19 mouse cellular contexts compared by ENCODE assay signal in genomic region chr13:44058277-44058676, GRCm38 (mm10).
DNase-seq lines count a peak whose midpoint lies in the region; ATAC-seq and TF ChIP-seq lines count a peak whose summit lies in the region.
"Had no signal": no experiment of that assay in that cellular context is flagged by ENCODE, and none has a peak within 500 bp of the region (broad histone marks: within the 10 kb centered on the region; RNA-seq: fewer than 3 reads in every experiment).

No protein-coding gene starts in this region.

- no peak for ATAC-seq in heart, embryonic 12.5 days (ENCODE audit: insufficient number of reproducible peaks, low FRiP score)
- ATAC-seq in heart, embryonic 16.5 days (replicated peaks; ENCODE audit: extremely low read depth, insufficient read depth, low FRiP score): peak; percentile 46
- ATAC-seq: forebrain, embryonic 13.5 days; forebrain, postnatal 0 days; hindbrain, embryonic 16.5 days; inflammation-experienced regulatory T-cells, adult 6 months; intestine, postnatal 0 days had no signal

- H3K9me3 ChIP-seq in heart, embryonic 12.5 days (replicated peaks): no peaks in the 10 kb centered on the region
- H3K9me3 ChIP-seq in heart, embryonic 16.5 days (replicated peaks; ENCODE audit: control insufficient read depth, low read length): no peaks in the 10 kb centered on the region
- H3K9me3 ChIP-seq: embryonic facial prominence, embryonic 13.5 days; forebrain, embryonic 13.5 days; hindbrain, embryonic 12.5 days had no signal

- no peak for TF ChIP-seq POLR2A in heart, adult 2 months (IDR thresholded peaks at IDR 0.05; ENCODE audit: insufficient read depth, low read depth, low read length)

- H3K4me3 ChIP-seq in heart, adult 2 months: no peak overlapping the region
- H3K4me3 ChIP-seq in heart, embryonic 12.5 days: no peak overlapping the region
- H3K4me3 ChIP-seq in heart, embryonic 16.5 days (ENCODE audit: low read length): no peak overlapping the region
- H3K4me3 ChIP-seq: embryonic facial prominence, embryonic 13.5 days; forebrain, embryonic 13.5 days; hindbrain, embryonic 12.5 days had no signal

- no peak overlapping the region for H3K4me2 ChIP-seq in heart, embryonic 12.5 days
- H3K4me2 ChIP-seq in heart, embryonic 16.5 days (ENCODE audit: low read depth, low read length): no peak overlapping the region
- H3K4me2 ChIP-seq: embryonic facial prominence, embryonic 13.5 days; forebrain, embryonic 13.5 days; hindbrain, embryonic 12.5 days had no signal

- no peak for TF ChIP-seq CTCF in heart, adult 2 months (IDR thresholded peaks at IDR 0.05)

- H3K79me2 ChIP-seq in heart, adult 2 months (replicated peaks; ENCODE audit: control insufficient read depth, insufficient read depth, low read length): no peaks in the 10 kb centered on the region

- no peak overlapping the region for H3K9ac ChIP-seq in heart, adult 2 months (ENCODE audit: low read depth, low read length)
- no peak overlapping the region for H3K9ac ChIP-seq in heart, embryonic 12.5 days
- no peak overlapping the region for H3K9ac ChIP-seq in heart, embryonic 16.5 days (ENCODE audit: low read length)
- H3K9ac ChIP-seq: embryonic facial prominence, embryonic 13.5 days; forebrain, embryonic 13.5 days; forebrain, postnatal 0 days; hindbrain, embryonic 12.5 days had no signal

- peak overlapping the region; percentile 64 for H3K27ac ChIP-seq in heart, adult 2 months
- peak overlapping the region; percentile 88 for H3K27ac ChIP-seq in heart, embryonic 12.5 days (ENCODE audit: poor library complexity, severe bottlenecking)
- H3K27ac ChIP-seq in heart, embryonic 16.5 days (ENCODE audit: low read length): peak overlapping the region; percentile 91
- H3K27ac ChIP-seq: embryonic facial prominence, embryonic 13.5 days; forebrain, embryonic 13.5 days; hindbrain, embryonic 12.5 days had no signal

- H3K4me1 ChIP-seq in heart, adult 2 months (ENCODE audit: control insufficient read depth, insufficient read depth, low read length): peaks cover 30% of the 10 kb centered on the region
- H3K4me1 ChIP-seq in heart, embryonic 12.5 days (replicated peaks): peaks cover 72% of the 10 kb centered on the region
- peaks cover 58% of the 10 kb centered on the region for H3K4me1 ChIP-seq in heart, embryonic 16.5 days (ENCODE audit: control insufficient read depth, insufficient read depth, low read length)

- peak in 1 of 2 experiments; percentile 28 for DNase-seq in heart, adult 2 months
- no peak for DNase-seq in heart, postnatal 25 days (ENCODE audit: low spot score)
- DNase-seq in heart, postnatal 36 days: no peak
- DNase-seq in left cerebral cortex, postnatal 10 days (ENCODE audit: extremely low spot score in 1 of 2, low spot score in 2 of 2): no peak
- DNase-seq: adrenal gland, postnatal 10 days; cerebellum, adult 11 months; cerebellum, adult 9-11 months; cerebellum, postnatal 36 days; forebrain, postnatal 0 days; gastrocnemius, postnatal 36 days; kidney, adult 8-10 months had no signal

- intact Hi-C loops in heart, adult 2 months (cut with DNase I): loop anchor here (5.0 kb wide), 1 partner anchor 196 kb away; no protein-coding TSS in a partner anchor
- intact Hi-C loops in heart, postnatal 25 days (cut with DNase I): no loop called here
- intact Hi-C loops in heart, postnatal 36 days (cut with DNase I): loop anchor here (5.0 kb wide), 1 partner anchor 254 kb away; no protein-coding TSS in a partner anchor
- intact Hi-C loops in left cerebral cortex, postnatal 10 days (cut with DNase I): no loop called here

- H3K27me3 ChIP-seq in heart, adult 2 months (ENCODE audit: control insufficient read depth, insufficient read depth, low read length): no peaks in the 10 kb centered on the region
- no peaks in the 10 kb centered on the region for H3K27me3 ChIP-seq in heart, embryonic 12.5 days (replicated peaks)
- H3K27me3 ChIP-seq in heart, embryonic 16.5 days (ENCODE audit: control insufficient read depth, insufficient read depth, low read length): no peaks in the 10 kb centered on the region

- TF ChIP-seq EP300 in heart, adult 2 months (IDR thresholded peaks at IDR 0.05; ENCODE audit: insufficient read depth, low read depth, low read length): peak; percentile 66; the same call in 1 of the 2 replicates

- peaks cover 16% of the 10 kb centered on the region; the same call in 1 of the 2 replicates for H3K36me3 ChIP-seq in heart, adult 2 months (ENCODE audit: control insufficient read depth, insufficient read depth, low read length)
- H3K36me3 ChIP-seq in heart, embryonic 12.5 days: no peaks in the 10 kb centered on the region
- no peaks in the 10 kb centered on the region for H3K36me3 ChIP-seq in heart, embryonic 16.5 days (ENCODE audit: control insufficient read depth, insufficient read depth)
- H3K36me3 ChIP-seq: embryonic facial prominence, embryonic 13.5 days; hindbrain, embryonic 12.5 days had no signal

- WGBS in heart, adult 2 months: 45% methylated on average over 2 of the region's 2 CpGs
- WGBS in heart, embryonic 12.5 days: 34% methylated on average over 2 of the region's 2 CpGs
- WGBS in heart, embryonic 16.5 days: 48% methylated on average over 2 of the region's 2 CpGs

Comparison
In these comparisons a context has a peak if more than half of its experiments do, and no peak if none do; other contexts are left out.
1. intact Hi-C loops: an anchor here in heart, adult 2 months (5.0 kb wide) and heart, postnatal 36 days (5.0 kb wide); none called in heart, postnatal 25 days and left cerebral cortex, postnatal 10 days.